21 mouse cellular contexts compared by ENCODE assay signal in genomic region chr5:150818886-150819285, GRCm38 (mm10).
A peak's percentile ranks its signal among the peaks of the same experiment; 100 is the strongest.
DNase-seq lines count a peak whose midpoint lies in the region; ATAC-seq and TF ChIP-seq lines count a peak whose summit lies in the region.
"Had no signal": no experiment of that assay in that cellular context is flagged by ENCODE, and none has a peak within 500 bp of the region (broad histone marks: within the 10 kb centered on the region; RNA-seq: fewer than 3 reads in every experiment).

No protein-coding gene starts in this region.

- H3K4me3 ChIP-seq in kidney, embryonic 16.5 days (ENCODE audit: low read length) = no peak overlapping the region
- no peak overlapping the region for H3K4me3 ChIP-seq in ES-E14 (ENCODE audit: insufficient read depth in 1 of 2, low read depth in 1 of 2, low read length in 2 of 2, poor library complexity in 1 of 2, severe bottlenecking in 1 of 2)
- H3K4me3 ChIP-seq: embryonic facial prominence, embryonic 10.5 days; embryonic facial prominence, embryonic 12.5 days; forebrain, embryonic 13.5 days; forebrain, embryonic 15.5 days had no signal

- in situ Hi-C loops in ES-E14 (cut with MboI; ENCODE audit: low sequenced_read_pairs in 2 of 2, unreplicated experiment in 2 of 2) = no loop called here

- H3K27me3 ChIP-seq in kidney, embryonic 16.5 days (ENCODE audit: insufficient read depth, low read length) = no peaks in the 10 kb centered on the region
- H3K27me3 ChIP-seq: CH12.LX; embryonic facial prominence, embryonic 12.5 days; forebrain, embryonic 13.5 days; forebrain, embryonic 15.5 days had no signal

- no peaks in the 10 kb centered on the region for H3K9me3 ChIP-seq in kidney, embryonic 16.5 days (ENCODE audit: low read length)
- no peaks in the 10 kb centered on the region for H3K9me3 ChIP-seq in ES-E14 (ENCODE audit: control insufficient read depth, insufficient read depth, low read depth, low read length)
- H3K9me3 ChIP-seq: embryonic facial prominence, embryonic 12.5 days; forebrain, embryonic 13.5 days; forebrain, embryonic 15.5 days had no signal

- no peaks in the 10 kb centered on the region for H3K4me1 ChIP-seq in kidney, embryonic 16.5 days (ENCODE audit: insufficient read depth, low read length)
- H3K4me1 ChIP-seq in ES-E14 (ENCODE audit: control insufficient read depth in 2 of 2, insufficient read depth in 2 of 2, low read length in 2 of 2, poor library complexity in 1 of 2) = peaks cover 9 to 28% of the 10 kb centered on the region in 2 experiments
- H3K4me1 ChIP-seq: embryonic facial prominence, embryonic 10.5 days; embryonic facial prominence, embryonic 12.5 days; forebrain, embryonic 13.5 days; forebrain, embryonic 15.5 days had no signal

- H3K36me3 ChIP-seq in kidney, embryonic 16.5 days (ENCODE audit: insufficient read depth, low read length) = no peaks in the 10 kb centered on the region
- H3K36me3 ChIP-seq in ES-E14 (ENCODE audit: control insufficient read depth, insufficient read depth, low read length, poor library complexity, severe bottlenecking) = no peaks in the 10 kb centered on the region
- H3K36me3 ChIP-seq: embryonic facial prominence, embryonic 10.5 days; embryonic facial prominence, embryonic 12.5 days; forebrain, embryonic 15.5 days had no signal

- H3K4me2 ChIP-seq in kidney, embryonic 16.5 days (replicated peaks; ENCODE audit: low read depth, low read length) = no peak overlapping the region
- H3K4me2 ChIP-seq: embryonic facial prominence, embryonic 12.5 days; forebrain, embryonic 13.5 days; forebrain, embryonic 15.5 days had no signal

- DNase-seq in heart, adult 11 months = peak; percentile 73
- no peak for DNase-seq in heart, adult 9 months (ENCODE audit: low spot score in 2 of 2)
- peak; percentile 3 for DNase-seq in kidney, postnatal 10 days
- DNase-seq in ES-E14 (ENCODE audit: low read depth, low spot score) = no peak
- DNase-seq: adrenal gland, adult 2 months; adrenal gland, postnatal 10 days; adrenal gland, postnatal 25 days; B cell, adult 2 months; cerebellum, adult 11 months; cerebellum, adult 2 months; cerebellum, adult 9-10 months; cerebellum, postnatal 10 days; cerebellum, postnatal 25 days; forebrain, postnatal 0 days had no signal

- no peak for ATAC-seq in kidney, embryonic 16.5 days (ENCODE audit: low FRiP score, low TSS enrichment)
- ATAC-seq: CD4-positive, CD25-positive, alpha-beta regulatory T cell, adult 4 months; forebrain, embryonic 13.5 days; forebrain, embryonic 15.5 days; forebrain, postnatal 0 days had no signal

- WGBS in kidney, embryonic 16.5 days = 87% methylated on average over 4 of the region's 4 CpGs

- no peak overlapping the region for H3K27ac ChIP-seq in kidney, embryonic 16.5 days (ENCODE audit: low read length)
- H3K27ac ChIP-seq in ES-E14 (ENCODE audit: insufficient read depth, low read depth, low read length, poor library complexity, severe bottlenecking) = 0 out of 2 replicates have a peak overlapping the region, but pooled peaks have one; percentile 28
- H3K27ac ChIP-seq: embryonic facial prominence, embryonic 10.5 days; embryonic facial prominence, embryonic 12.5 days; forebrain, embryonic 13.5 days; forebrain, embryonic 15.5 days had no signal

- H3K9ac ChIP-seq in kidney, embryonic 16.5 days (replicated peaks; ENCODE audit: low read length) = no peak overlapping the region
- H3K9ac ChIP-seq in ES-E14 (ENCODE audit: insufficient read depth, low read depth, low read length, poor library complexity, severe bottlenecking) = no peak overlapping the region
- H3K9ac ChIP-seq: embryonic facial prominence, embryonic 12.5 days; forebrain, embryonic 13.5 days; forebrain, embryonic 15.5 days; forebrain, postnatal 0 days had no signal

TF ChIP-seq in ES-E14, 5 proteins besides CTCF, POLR2A, EP300 and RAD21:
- TF ChIP-seq ZNF384 (IDR thresholded peaks at IDR 0.05; ENCODE audit: low read depth, low read length) = no peak
- TF ChIP-seq CHD2 (IDR thresholded peaks at IDR 0.05; ENCODE audit: low read depth, low read length) = no peak
- no peak for TF ChIP-seq ZC3H11A (IDR thresholded peaks at IDR 0.05; ENCODE audit: borderline replicate concordance, low read depth, low read length)
- TF ChIP-seq HCFC1 (IDR thresholded peaks at IDR 0.05; ENCODE audit: borderline replicate concordance, insufficient read depth, low read length) = no peak
- TF ChIP-seq MAFK (IDR thresholded peaks at IDR 0.05; ENCODE audit: insufficient read depth, low read depth, low read length) = no peak

Comparison
In these comparisons a context has a peak if more than half of its experiments do, and no peak if none do; other contexts are left out.
1. DNase-seq: peak in heart, adult 11 months (single experiment) and kidney, postnatal 10 days (single experiment); none in heart, adult 9 months (0 of 2) and ES-E14 (single experiment).